Mouse (Mus musculus) ovary, postnatal 36 days (tissue): ENCODE results near the gene Tmem246.
"Not testable (repeated sequence)": the region's sequence is repeated elsewhere in the genome, so short reads cannot be mapped to it uniquely, and the experiment has no call there.

Experiments
- DNase-seq: peaks from one replicate; pipeline ENCODE4 v3.0.0; 2022; ENCODE audit warnings: low spot score, mixed read lengths

Gene Tmem246

DNA sequence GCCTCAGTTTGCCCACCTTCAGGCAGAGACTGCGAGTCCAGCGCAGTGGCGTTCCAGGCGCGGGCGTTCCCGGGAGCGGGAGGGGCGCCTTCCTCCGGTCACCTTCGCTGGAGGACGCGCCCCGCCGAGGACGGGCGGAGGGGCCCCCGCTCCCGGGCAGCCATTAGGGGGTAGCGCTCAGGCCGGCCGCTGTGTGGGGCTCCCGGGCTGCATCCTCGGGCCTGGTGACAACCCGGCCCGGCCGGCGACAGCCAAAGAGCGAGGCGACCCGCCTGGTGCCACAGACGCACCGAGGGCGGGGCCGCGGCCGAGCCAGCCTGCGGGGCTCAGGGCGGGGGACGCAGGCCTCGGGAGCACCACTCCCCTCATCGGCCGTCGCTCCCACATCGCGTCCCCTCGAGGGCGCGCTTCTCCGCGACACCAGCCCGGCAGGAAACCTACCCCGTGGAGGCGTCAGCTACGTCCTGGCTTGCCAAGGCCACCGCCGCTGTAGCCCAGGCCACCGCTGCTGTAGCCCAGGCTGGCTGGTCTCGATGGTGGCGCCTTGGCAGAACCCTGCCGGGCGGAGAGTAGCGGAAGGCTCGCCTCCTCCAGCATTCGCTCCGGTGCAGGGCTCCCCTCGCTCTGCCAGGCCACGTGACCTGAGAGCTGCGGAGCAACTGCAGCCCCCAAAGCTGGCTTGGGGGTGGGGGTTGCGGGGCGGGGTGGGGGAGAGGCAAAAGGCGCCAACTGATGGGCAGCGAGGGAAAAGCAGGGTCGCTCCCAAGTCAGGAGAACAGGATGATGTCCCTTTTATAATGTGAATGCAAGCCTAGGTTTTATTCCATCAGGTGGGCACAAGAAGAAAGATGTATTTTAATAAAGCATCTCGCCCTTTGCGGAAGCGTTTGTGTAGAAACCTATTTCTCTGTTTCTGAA lies at the start of gene Tmem246:
Gene Tmem246, minus strand, starts transcription at position 694 of the 918 bp plus-strand sequence.
- peak; percentile 69 for DNase-seq

DNA sequence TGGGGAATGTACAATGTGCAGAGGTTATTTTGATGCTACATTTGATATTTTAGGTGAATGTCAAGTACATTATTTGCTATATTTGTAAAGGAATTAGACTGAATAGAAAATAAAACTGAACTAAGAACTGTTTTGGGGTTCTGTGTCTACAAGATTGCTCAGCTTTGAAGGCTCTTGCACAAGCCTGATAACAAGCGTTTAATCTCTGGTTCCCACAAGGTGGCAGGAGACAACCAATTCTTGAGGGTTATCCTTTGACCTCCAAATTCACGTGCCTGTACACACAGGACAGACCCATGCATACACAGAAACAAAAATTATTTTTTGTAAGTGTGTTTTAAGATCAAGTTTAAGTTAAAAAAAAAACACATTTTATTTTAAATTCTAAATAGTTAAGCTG lies 42.2 kb upstream of the Tmem246 start:
- no peak for DNase-seq

DNA sequence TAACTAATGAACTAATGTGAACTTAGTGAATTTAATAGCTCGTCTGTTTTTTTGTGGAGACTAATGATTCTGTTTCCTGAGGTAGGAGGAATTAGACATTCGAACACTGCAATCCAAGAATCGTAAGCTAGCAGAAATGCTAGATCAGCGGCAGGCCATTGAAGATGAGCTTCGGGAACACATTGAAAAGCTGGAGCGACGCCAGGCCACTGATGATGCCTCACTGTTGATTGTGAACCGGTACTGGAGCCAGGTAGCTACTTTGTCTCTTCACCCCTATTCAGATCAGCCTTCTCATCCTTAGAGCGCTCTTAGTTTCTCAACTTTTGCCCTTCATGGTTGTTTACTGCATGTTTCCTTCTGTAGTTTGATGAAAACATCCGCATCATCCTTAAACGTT lies 40.1 kb upstream of the Tmem246 start:
- no peak for DNase-seq

DNA sequence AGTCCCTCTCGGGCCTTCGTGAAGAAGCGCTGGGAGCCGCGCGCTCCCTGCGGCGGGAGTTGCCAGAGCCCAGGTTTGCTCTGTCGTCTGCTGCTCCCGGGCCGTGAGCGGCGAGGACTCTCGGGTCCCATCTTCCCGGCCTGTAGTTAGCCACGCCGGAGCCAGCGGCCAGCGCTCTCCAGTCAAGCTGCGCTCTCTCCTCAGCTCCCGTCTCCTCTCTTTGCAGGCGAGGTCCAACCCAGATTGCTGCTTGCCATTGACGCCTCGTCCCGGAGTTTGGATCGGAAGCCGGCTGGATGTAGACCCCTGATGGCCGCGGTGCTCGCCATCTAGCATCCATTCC lies 34.4 kb upstream of the Tmem246 start:
- DNase-seq, result no peak

DNA sequence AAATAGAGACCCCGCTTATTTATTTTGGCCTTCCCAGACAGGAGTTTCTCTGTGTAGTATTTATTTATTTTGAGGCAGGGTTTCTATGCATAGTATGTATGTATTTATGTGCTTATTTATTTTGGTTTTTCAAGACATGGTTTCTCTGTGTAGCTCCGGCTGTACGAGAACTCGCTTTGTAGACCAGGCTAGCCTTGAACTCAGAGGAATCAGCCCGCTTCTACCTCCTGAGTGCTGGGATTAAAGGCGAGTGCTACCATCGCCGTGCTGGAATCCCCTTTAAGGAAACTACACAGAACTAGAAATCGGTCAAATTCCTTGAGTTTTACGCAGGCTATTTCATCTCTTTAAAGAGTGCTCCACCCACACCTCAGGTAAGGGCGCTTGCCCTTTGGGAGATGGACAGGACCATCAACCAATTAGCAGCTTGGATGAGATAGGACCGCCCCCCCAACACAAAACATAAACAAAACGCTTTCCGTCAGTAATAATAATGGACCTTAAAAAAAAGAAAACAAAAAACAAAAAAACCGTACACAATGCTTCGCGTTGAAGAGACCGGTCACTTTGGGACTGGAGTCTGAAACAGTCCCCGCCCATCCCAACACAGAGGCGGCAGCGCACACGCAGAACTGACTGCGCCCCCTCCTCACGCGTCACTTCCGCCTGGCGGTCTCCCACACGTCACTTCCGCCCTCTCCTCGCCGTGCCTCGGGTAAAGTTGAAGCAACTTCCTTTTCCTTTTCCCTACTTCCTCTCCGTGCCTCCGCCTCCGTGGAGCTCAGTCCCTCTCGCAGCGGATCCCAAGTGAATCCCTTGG lies 33.9 kb upstream of the Tmem246 start, which contains the start of gene Rnf20:
Gene Rnf20, plus strand, starts transcription at position 688 of the 820 bp plus-strand sequence.
- peak; percentile 93 for DNase-seq

DNA sequence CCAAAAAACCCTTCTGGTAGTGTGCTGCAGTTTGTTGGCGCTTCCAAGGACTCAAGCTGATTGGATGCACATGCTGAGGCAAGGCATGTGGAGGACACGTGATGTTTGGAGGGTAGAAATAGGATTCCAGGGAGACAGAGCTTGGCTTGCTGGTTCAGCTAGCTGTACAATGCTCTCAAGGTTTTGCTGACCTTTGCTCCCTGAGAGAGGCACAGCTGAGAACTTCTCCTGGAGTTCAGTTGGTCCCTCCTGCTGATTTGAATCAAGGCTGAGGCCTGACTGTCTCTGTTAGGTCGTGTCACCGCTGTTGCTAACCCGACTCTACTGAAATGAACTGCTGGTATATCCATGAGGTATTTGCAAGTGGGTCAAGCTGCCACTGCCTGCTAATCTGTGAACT lies 31.3 kb upstream of the Tmem246 start:
- no peak for DNase-seq

DNA sequence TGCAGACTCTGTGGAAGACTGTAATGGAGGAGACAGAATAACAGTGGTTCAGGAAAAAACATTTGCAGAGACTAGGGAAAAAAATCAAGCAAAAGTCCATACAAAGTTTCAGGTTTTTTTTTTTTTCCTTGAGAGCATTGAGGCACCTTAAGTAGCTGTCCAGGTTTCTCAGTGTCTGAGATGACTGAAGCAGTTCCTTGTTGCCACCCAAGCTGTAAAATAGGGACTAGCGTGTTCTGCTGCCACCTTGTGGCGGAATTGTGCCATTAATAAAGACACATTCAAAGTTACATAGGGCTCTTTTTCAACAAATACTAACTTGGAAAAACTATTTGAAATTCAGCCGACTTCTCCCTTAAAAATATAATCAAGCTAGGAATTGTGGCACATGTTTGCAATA lies 29.3 kb upstream of the Tmem246 start:
- DNase-seq, result peak; percentile 46

DNA sequence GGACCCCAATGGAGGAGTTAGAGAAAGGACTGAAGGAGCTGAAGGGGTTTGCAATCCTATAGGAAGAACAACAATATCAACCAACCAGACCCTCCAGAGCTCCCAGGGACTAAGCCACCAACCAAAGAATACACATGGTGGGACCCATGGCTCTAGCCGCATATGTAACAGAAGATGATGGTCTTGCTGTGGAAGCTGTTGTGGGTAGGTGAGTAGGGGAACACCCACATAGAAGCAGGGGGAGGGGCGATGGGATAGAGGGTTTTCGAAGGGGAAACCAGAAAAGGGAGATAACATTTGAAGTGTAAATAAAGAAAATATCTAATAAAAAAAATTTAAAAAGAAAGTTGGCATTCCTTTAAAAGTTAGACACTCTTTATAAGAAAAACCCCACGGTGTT lies 27.3 kb upstream of the Tmem246 start:
- DNase-seq, result not testable (repeated sequence)

DNA sequence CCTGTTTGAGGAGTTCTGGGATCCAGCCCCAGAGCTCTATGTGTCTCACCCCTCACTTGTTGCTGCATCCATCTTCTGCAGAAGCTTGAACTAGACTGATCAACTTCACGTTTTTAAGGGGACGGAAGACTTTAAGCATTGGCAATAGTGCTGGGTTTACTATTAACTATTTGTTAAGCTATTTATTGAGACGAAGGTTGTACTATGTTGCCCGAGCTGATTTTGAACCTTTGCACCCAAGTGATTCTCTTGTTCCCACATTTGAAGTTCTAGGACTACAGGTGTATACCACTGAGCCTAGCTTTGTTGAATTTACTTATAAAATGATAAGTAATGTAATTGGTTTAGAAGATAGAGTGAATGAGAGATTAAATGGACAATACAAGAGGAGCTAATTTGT lies 26.2 kb upstream of the Tmem246 start:
- DNase-seq, result no peak

DNA sequence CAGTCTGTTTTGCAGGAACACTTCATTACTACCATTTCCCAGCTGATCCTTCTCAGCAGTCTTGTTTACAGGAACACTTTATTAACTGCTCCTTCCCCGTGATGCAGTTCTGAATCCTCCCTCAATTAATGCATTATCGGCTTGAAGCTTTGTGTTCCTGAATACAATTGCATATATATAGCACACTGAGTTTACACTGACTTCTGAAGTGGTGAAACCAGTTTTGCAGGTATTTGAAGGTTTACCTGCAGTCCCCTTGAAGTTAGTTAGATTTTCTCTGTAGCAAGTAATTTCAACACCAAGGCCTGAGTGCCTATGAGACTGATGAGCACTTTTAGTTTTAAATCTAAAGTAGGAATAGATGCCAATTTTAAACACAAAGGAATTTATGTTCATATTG lies 24.6 kb upstream of the Tmem246 start:
- DNase-seq, result no peak

DNA sequence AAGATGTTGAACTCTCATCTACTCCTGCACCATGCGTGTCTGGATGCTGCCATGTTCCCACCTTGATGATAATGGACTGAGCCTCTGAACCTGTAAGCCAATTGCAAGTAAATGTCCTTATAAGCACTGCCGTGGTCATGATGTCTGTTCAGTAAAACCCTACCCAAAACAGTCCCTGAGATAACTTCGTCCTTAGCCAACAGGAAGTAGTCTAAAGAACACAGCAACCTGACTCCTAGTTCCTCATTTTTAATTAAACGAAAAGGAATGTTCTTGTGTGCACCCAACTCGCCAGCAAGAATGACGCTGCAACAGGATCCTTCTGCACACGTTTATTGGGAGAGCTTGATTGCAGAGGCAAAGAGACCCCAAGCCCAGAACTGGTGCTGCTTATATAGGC lies 22.2 kb upstream of the Tmem246 start:
- DNase-seq, result not testable (repeated sequence)

DNA sequence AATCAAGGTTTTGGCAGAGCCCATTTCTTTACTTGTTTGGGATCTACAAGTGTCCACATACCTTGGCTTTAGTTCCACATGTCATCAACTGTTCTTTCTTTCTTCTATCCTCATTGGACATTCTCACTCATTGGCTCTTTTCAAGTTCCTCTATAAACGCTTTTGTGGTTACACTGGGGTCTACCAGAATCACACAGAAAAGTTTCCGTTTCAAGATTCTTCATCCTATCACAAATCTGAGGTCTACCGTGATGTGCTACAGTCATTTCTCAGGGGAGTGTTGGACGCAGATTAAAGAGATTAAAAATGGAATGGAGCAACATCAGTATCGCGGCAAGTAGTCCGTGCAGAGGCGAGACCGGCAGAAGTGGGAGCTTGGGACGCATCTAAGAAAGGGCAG lies 19.2 kb upstream of the Tmem246 start:
- DNase-seq, result no peak

DNA sequence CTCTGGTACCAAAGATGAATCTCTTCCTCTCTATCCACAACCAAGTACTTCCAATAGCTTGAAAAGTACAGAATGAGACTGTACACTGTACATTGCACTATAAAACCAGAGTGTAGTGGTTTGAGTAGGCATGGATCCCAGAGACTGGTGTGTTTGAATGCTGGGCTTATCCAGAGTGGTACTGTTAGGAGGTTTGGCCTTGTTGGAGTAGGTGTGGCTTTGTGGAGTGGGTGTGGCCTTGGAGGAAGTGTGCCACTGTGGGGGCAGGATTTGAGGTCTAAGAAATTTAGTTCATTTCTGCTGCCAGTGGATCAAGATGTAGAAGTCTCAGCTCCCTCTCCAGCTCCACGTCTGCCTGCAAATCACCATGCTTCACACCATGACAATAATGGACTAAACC lies 7.8 kb upstream of the Tmem246 start:
- no peak for DNase-seq

DNA sequence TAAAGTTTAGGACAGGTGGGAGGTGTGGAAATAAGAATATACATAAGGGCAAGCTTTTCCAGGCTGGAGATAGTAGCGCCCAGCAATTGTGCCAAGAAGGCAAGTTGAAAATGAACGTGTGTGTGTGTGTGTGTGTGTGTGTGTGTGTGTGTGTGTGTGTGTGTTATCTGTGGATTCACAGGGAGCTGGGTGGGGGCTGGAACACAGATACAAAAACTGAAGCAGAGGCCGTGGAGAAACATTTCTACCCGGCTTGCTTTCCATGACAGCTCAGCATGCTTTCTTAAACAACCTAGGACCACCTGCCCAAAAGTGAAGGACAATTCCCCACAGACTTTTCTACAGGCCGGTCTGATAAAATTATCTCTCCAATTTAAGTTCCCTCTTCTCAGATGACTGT lies 6.9 kb upstream of the Tmem246 start:
- DNase-seq, result no peak

DNA sequence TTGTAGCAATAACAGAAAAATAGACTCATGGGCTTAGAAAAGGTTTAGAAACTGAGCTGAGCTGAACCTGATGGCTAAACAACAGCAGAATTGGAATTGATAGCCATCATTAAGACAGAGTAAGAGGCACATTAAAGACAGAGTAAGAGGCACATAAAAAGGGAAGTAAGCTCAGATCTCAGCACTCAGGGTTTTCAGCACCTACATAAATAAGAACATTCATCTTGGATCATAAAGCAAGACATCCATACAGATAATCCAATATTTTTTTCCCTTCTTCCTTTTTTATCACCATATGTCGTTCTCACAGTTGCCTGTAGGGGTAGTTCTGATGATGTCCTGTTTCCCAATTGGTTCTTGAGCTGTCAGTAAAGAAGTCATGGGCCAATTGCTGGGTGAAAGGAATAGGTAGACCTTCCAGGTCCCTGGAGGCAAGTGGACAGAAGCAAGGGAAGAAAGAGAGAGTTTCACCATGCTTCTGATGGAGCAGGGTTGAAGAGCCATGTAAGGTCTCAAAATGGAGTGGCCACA lies 6.4 kb upstream of the Tmem246 start:
- DNase-seq, result no peak

DNA sequence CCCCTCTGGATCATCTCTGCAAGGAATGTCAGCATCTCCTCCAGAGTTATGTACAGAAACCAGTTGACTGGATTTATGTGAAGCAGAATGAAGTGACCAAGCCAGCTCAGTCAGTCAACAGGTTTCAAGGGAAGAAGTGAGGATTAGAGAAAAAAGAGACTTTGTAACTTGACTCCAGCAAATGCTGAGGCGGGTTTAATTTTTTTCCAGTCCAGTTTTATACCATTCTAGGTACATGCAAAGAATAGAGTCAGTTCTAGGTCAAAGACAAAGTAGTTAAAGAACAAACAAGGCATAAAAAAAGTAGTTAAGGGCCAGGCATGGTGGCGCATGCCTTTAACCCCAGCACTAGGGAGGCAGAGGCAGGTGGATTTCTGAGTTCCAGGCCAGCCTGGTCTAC lies 5.5 kb upstream of the Tmem246 start:
- DNase-seq, result no peak

DNA sequence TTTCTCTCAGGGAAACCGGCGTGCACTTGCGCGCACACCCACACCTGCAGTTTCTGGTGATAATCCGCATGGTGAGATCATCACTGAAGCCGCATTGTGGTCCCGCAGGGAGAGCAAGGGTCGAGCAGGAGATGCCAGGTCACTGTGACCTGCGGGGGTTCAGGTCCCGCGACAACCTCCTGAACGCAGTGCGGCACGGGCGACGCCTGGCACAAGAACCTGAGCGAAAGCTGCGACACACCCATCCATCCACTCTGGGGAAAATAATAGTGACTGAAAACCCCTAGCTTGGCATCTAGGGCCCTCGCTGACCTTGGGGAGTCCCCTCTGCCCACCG lies 862 bp downstream of the Tmem246 start:
- DNase-seq, result no peak

DNA sequence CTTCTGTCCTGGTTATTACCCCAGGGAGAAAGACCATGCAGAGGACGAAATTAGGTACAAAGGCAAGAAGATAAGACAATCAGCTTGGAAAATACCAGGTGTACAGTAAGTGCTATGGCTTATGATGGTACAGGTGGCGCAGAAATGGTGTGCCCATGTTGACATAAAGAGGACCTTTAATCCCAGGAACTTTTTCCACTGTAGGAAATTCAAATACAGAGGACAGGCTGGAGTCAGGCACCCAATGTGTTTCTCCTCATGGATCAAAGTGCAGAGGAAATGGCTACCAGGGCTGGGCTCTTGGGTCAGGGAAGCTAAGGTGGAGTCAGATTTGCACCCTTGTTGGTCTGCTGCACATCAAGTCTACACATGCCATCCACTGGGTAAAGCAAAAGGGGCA lies 7.5 kb downstream of the Tmem246 start:
- DNase-seq, result no peak

DNA sequence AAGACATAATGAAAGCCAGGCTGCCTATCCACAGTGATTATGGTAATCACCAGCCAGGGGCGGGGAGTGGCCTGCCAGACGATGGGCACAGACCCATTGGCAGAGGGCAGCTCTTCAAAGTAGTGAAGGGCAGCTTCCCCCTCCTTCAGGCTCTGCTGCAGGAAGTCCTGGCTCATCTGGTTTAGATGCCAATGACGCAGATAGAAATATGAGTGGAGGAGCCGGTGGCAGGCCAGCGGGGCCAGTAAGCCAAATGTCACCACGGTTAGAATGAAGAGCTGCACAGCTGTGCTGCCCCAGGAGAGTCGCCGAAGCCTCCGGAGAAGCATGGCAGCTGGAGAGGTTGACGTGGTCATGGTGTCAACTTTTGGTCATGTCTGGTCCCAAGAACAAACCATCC lies 10.9 kb downstream of the Tmem246 start:
- DNase-seq, result no peak

DNA sequence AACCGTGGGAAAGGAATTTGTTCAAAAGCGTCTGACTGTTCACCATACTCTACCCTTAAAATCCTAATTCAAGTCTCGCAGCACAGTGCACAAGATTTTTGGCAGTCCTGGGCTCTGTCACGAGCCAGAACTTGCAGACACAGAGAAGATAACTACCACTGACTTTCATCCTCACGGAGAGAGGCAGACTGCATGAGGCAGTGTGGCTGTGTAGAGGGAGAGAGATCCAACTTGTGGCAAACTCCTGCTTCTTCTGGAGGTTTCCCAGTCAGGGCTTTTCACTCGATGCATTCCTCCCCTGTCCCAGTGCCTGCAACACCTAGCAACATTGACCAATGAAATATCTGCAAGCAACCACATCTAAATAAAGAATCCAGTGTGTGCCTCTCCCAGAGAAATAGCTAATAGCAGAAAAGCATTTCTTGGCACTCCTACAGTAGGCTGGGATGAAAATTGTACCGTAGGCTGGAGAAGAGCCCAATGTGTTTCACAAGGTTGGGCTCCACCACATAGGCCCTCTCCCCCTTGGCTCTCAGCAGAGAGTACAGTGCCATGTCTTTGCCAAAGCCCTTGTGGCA lies 12.1 kb downstream of the Tmem246 start:
- DNase-seq, result no peak

DNA sequence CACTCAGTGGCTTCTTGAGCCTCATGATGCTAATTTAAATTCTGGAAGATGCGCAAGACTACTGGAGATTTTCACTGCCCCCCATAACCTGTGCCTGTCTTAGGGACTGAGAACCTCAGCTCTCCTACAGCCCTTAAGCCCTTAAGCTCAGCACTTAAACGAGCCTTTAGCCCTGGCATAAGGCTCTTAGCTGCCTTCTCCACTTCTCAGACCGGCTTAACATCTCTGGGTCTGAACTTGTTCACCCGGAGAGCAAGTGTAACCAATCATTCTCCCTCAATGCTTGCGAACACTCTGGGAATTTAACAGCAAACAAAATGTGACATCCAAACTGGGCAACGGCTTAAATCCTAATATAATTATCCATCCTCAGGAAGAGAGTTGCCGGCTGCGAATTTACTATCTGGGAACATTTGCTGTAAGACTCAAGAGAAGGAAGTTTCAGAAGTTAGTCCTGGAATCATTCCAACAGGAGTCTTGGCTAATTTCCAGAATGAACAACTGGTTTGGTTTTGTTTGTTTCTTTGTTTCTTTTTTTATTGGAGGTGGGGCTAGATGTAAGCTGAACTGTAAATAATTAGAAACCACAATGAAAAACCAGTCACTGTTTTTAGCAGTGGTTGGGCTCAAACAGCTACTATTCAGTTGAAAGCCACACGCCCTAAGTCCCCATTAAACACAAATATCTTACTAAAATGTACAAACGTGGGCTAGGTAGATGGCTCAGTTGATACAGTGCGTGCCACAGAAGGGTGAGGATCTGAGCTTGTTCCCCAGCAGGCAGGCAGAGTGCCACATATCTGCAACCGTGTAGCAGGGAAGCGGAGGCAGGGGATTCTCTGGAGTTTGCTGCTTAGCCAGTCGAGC lies 13.5 kb downstream of the Tmem246 start:
- no peak for DNase-seq

DNA sequence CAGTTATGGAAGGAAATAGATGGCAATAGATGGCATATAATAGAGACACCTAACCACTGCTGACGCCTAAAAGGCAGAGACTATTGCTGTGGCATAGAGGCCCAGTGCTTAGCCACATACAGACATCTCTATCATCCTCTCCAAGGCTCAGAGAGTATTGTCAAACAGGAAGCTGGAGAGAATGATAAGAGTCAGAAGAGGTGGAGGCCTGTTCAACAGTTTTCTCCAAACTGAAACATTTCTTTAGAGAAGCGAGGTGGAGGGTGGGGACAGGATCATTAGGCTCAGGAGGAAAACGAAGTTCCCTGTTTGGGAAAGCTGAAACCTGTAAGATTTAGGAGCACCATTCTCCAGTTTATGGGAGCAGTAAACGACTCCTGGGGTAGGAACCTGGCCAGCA lies 16.4 kb downstream of the Tmem246 start:
- no peak for DNase-seq
